Mouse (Mus musculus) bone marrow, adult 2 months (tissue): ENCODE data around the gene Psma5.

Experiments used
- CTCF ChIP-seq: fragments of 200-500 bp; IDR thresholded peaks from 2 replicates; pipeline ENCODE4 v1.5.1; 2011; ENCODE audit warnings: low read length, control low read depth; ENCODE audit not compliant: control insufficient read depth, insufficient read depth
- POLR2A ChIP-seq: fragments of 200-500 bp; IDR thresholded peaks from 2 replicates; pipeline ENCODE4 v1.6.1; 2011; ENCODE audit warnings: low read depth, mild to moderate bottlenecking, control low read depth, low read length, borderline replicate concordance; ENCODE audit not compliant: control insufficient read depth

DNA sequence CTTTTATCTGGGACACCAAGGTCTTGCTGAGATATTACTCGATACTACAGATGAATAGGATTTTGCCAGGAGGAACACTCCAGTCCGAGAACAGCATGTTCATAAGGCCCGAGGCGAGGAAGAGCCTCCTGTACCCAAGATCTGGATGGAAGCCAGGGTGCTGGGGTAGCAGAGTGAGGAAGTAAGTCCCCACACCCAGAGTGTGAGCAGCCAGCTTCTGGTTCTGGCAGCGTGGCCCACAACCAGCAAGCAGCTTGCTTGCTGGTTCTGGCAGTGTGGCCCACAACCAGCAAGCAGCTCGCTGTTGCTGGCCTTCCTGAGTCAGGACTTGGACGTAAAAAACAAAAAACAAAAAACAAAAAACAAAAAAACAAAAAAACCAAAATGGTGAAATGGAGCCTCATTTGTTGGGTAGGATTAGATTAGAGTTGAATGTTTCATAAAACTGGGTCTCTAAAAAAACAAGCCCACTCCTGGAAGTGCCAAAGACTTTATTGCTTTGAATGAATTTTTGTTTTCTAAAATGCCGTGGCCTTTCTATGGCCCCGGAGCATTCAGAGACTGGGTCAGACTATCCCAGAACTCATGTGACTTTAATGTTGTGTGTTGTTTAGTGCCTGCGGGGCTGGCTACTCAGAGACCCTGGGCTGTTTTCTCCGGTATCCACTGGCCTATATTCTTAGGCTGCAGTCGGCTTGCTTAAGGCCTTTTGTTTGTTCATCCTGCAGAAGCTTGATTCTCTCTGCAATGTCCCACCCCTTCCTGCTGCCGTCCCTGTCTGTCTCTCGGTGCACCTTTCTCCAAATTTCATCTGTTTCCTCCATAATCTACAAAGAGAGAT, 38.9 kb downstream of the Psma5 start:
- TF ChIP-seq CTCF (no peak), POLR2A (no peak)
